Mouse (Mus musculus) lung, postnatal 0 days (tissue): ENCODE results near the gene Sox8.

Experiments used
- CTCF ChIP-seq: IDR thresholded peaks from 2 replicates; pipeline ENCODE4 v1.5.1; 2016; ENCODE audit warnings: antibody characterized with exemption, mild to moderate bottlenecking
- EP300 ChIP-seq: IDR thresholded peaks from 2 replicates; pipeline ENCODE4 v1.6.1; 2016; ENCODE audit warnings: antibody characterized with exemption, mild to moderate bottlenecking, control low read depth

GRCm38 (mm10) chr17:25567261-25567660 is 3.2 kb downstream of the Sox8 start:
- TF ChIP-seq EP300 = no peak
- TF ChIP-seq CTCF = no peak
